Mouse (Mus musculus) layer of hippocampus, adult 8-10 months (tissue): ENCODE measurements at regions not wholly inside any gene's neighbourhood (a gene's known extent, or its start where the extent isn't known, plus 50 kb on each side); places are given as distances from the start of the nearest gene placed in this dataset.

ENCODE experiments used
- DNase-seq, 2 experiments: peaks; one replicate each; pipeline ENCODE4 v3.0.0; 2022; ENCODE audit warnings: low spot score in 2 of 2

DNA sequence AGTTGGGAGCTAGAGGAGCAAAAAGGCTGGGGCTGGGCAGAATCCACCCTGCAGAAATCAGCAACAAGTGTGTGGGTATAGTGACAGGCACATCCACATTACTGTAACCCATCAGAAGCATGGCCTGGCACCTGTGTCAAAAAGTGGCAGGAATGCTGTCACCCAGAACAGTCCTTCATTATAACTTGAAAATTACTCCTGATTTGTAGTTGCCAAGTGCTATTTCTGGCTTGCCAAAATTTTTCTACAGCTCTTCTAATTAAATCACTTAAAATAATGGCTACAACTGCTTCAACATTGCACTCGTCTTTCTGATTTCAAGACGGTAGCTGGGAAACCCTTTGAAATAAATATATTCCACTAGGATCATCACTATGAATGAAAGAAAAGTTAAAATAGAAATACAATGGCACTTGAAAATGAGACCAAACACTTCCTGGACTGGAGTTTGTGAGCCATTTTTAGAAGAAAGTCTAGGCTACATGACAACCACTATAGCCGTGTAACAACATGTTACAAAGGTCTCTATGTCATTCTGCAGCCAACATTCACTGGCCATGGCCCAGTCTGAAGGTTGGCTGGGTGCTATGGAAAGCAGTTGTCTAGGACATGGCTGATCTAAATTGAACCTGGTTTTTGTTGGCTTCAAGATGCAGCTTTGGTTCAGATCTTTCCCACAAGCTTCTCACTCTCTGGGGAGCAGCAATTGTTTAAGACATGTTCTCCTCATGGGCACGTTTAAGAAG lies 190.6 kb upstream of the Tapt1 start:
- DNase-seq, result no peak

DNA sequence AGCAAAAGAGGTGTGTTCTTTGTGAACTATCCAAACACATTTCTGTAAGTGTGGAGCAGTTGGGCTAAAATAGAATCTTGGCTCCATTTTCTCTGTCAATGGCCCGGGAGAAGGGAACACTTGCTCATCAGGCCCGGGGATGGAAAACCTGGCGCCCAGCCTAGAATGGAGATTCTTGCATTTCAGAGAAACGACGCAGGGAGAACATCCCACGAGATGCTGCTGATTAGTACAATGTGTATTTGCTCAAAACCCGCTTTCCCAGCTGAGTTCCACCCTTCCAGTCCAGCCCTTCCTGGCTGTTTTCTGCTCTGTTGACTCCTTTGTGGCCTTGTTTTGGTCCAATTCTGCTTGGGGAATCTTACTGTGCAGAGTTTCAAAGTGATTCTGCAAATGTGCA lies 188.0 kb upstream of the Tapt1 start:
- DNase-seq, result peak; percentile 79 to 89

DNA sequence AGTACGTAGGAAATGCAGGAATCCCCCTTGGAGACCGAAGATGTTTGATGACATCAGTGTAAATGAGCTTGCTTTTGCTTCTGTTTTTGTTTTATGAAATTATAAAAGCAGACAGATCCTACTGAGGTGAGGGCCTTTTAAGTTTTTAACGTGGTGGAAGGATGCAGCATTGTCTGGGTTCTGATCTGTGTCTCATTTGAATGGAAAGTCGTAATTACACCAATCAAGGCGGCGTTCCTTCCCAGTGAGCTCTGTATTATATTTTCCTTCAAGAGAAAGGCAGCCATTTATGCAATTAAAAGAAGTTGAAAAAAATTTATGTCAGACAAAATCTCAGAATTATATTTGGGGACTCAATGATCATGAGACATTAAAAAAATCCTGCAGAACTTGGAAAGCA lies 176.9 kb upstream of the Tapt1 start:
- no peak for DNase-seq

DNA sequence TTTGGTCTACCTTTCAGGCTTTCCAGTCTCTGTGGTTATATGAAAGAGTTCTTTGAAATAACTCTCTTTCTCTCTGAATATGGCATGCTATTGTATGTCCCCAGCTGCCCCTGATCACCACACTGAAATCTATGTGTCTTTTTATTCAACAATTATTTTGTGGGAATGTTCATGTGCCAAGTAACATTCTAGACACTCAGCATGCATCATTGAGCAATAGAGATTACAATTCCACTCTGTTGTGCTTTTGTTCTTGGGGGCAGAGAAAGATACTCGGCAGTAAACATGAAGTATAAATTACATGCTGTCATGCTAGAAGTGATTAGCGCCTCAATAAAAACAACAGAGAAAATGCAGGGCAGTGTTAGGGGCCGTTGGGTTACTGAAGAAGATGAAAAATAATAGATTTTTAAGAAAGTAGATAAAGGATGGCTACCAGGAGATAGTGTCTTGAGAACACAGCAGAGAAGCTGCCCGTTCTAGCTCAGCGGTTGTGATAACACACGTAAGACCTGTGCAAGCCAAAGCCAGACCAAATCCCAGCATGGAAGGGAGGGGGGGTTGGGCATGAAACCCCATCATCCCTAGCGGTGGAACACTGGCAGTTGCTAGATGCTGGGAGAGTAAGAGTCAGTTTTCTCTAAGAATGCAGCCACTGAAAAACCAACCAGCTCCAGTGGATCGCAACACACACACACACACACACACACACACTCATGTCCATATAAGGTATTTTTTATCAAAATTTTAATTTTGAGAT lies 174.3 kb upstream of the Tapt1 start:
- no peak for DNase-seq

DNA sequence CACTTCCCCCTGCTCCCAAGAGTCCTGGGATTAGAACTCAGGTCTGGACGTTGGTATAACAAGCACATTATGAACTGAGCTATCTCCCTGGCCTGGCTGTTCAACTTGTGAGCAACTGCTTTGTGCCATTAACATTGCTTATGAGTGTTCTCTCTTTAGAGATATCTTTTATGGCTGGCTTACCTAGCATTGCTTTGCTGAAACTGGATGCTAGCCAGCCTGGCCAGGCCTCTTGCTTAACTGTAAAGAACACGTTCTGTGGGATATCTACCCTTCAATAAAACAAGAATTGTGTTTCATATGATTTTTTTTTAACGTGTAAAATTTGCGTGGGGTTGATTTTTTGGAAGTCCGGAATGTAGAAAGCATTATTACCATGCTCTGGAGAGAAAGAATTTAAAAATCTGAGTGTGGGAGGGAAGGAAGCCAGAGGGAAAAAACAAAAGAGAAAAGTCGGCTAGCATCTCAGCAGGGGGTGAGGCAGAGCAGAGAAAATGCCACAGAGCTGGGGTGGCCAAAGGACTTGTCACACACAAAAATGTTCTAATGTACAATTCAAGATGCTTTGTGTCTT lies 160.9 kb upstream of the Tapt1 start:
- no peak for DNase-seq

DNA sequence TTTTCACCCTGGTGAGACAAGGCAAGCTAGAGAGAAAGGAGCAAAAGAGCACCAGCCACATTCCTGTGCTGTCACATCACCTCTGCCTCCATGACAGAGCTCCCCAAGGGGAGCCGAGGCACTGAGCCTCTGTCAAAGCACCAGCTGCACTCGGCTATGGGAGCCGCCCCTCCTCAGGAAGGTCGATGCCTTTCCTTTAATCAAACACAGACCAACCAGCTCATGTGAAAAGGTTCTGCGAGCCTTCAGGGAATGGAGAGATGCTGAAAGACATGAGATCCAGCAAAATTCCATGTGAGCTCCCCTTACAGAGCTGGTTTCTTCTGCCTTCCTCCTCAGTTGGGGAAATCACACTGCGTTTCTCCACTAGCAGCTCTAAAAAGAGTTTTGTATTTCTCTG lies 159.8 kb upstream of the Tapt1 start:
- no peak for DNase-seq

DNA sequence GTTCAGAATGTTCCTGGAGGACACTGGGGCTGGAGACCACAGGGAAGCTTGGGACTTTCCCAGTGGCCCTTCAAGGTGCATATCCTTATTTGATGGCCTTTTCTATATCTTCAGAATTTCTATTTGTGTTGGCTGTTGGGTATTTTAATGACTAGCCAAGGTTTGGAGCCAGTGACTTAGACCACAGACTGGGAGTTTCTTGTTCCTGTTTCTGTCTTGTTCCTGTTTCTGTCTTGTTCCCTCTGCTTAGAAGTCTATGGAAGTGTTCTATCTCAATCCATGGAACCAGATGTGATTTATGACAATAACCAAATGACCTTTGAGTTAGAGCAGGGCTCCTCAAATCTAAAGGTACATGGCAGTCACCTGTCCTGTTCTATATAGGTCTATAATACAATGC lies 156.6 kb upstream of the Tapt1 start:
- no peak for DNase-seq

DNA sequence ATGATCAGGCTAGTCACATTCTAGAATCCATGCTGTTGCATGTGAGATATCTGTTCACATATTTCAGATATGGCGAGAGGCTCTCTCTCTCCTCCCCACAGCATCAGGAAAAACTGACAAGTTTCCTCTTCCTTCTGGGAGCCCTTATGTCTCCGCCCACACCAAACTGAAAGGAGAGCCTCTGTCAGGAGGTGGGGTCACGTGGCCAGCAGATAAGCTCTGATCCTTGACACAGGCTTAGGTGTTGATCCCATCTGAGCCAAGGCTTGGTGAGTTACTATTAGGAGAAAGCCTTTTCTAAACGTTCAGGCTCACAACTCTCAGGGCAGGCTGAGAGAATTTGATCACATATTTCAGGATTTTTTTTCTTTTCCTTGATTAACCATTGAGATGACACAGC lies 143.6 kb upstream of the Tapt1 start:
- peak in 1 of 2 experiments; percentile 6 for DNase-seq

DNA sequence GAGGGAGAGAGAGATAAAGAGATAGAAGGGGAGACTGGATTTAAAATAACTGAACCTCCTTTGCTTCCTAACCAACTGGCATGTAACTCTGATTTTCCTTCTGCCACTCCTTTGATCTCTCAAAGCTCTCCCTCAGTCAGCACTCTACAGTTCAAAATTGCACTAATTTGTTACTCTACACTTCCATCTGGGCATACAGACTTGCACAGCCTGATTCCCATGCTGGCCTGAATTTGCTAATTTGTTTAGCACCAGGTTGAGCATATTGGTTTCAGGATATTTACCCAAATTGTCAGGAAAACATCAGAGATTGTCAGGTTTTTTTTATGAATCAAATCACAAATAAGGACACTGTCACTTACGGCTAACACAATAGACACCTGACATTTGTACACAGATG lies 125.9 kb upstream of the Tapt1 start:
- peak in 1 of 2 experiments; percentile 6 for DNase-seq

DNA sequence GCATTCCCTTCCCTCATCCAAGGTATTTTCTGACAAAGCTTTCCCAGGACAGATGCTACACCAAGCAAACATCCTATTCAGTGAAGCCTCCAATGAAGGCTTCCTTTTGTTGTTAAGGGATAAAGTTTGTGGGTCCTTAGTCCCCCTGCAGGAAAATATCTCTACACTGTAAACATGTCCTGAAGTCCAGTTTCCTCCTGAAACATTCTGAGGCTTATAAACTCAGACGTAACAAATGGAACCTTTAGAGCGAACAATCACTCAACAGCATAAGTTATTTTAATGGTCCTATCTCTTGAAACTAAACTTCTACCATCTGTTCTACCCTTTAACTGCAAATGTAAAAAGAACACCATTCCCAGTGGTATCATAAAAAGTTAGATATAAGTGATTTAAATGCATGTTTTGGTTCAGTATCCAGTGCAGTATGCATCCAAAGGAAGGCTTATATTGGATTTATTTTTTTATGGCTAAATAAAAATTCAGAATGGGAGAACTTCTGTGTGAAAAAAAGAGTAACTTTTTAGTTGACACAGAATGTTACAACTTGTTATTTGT lies 115.1 kb upstream of the Tapt1 start:
- DNase-seq, result no peak

DNA sequence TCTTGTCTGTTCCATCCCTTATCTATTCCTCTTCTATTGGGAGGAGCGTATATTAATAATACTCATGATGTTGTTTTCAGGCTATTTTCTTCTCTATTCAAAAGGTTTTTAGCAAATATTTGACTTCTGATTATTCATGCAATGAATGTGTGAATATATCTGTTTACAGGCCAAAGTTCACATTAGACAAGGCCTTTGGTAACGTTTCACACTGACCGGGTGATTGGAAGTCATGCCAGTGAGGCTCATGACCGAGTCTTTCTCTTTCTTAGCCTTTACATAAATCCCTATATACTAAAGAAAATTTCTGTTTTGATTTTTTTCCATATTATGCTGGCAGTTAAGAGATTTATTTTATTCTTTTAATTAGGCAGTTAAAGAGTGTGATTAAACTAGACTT lies 112.2 kb upstream of the Tapt1 start:
- no peak for DNase-seq

DNA sequence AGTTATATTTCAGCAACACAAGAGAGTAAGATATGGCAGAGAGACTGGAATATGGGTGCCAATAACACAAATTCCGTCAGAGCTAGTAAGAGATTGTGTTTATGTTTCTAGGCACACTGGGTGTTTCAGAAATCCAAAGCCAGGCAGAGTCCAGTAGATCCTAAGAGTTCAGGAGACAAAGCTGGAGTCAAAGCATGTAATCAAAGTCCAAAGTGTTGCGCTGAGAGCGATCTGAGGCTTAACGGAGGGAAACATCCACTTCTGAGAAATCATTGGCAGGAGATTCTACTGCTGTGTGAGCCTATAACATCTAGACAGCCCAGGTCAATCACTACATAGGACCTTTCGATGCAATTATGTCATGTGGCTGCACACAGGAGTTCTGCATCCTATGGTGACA lies 109.3 kb upstream of the Tapt1 start:
- no peak for DNase-seq

DNA sequence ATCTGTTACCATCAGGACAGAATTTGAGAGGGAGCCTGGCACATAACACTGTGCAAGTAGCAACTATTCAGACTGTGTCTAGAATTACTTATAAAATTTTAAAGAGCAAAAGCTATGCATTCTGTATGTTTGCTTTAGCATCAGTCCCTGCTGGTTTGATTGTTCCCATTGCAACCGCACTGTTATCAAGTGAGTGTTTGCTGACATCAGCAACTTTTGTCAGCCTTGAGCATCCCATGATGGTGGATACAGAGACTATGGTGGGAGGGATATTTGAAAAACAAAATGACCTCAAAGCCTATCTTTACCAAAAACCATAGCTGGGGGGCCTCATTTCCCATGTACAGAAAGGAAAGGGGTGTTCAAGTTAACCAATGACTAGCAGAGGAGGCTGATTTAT lies 93.2 kb upstream of the Tapt1 start:
- no peak for DNase-seq

DNA sequence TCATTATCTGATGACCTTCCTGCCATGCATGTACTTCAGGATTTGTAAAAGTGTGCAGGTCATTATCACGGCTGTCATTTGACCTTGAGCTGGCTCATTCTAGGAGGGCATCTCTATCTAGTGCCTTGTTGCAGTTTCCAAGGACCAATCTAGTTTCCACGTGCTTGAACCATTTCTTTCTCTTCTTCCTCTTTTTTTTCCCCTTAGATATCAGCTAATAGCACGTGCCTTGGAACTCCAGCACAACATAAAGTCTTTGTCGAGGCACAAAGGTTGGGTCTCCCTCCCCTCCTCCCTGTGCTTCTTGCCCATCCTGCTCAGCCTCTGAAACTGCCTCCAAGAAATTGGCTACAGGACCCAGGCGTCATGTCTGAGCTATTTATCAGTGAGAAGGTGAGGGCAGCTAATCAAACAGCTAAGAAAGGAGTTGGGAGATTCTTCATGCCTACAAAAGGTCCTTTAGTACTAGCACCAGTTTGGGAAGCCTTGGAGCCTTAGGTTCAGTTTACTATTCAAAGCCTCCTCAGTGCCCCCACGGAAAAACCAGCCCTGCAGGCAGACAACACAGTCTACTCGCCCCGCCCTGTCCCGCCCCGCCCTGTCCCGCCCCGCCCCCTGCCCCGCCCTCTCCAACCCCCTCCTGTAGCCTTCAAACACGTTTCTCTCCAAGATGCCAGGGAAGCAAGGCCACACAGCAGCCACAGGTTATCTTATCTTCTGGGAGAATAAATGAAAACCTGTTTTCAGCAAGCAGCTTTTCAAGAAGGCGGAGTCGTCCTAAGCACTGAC lies 80.5 kb upstream of the Tapt1 start:
- no peak for DNase-seq

DNA sequence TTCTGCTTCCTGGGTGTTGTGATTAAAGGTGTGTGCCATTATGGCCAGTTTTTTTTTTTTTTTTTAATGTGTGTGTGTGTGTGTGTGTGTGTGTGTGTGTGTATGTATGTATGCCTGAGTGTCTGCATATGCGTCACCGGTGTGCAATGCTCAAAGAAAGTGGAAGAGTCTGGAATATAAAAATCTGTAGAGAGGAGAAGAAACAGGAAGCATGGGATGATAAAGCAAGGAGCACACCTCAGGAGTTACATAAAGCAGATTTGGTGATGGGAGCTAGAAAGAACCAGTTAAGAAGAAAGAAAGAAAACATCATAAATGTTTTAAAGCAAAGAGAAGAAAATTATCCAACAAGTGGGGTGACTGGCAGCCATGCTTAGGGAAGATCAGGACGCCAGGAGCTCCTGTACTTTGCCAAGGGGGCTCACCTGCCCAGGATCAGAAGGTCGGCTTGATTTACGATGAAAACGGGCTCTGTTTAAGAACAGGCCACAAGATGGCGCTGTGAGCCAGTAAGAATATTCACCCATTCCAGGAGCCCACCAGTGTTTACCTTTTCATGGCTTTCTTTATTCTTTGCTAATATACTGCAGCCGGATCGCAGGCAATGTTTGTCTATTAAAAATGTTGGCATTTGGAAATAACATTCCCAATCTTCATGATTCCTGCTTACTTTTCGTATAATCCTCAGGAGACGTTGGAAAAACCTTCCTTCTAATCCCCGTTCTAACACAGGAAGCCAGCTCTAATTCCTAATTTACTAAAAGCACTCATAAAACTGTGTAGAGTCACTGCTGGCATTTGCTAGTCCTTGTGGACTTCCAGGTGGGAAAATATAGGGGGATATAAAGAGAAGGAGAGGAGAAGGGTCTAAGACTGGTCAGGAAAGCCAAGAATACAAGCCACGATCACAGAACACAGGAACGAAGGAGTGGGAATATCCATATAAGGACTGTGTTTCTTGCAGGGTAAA lies 77.7 kb upstream of the Tapt1 start:
- DNase-seq, result peak; percentile 41 to 81

DNA sequence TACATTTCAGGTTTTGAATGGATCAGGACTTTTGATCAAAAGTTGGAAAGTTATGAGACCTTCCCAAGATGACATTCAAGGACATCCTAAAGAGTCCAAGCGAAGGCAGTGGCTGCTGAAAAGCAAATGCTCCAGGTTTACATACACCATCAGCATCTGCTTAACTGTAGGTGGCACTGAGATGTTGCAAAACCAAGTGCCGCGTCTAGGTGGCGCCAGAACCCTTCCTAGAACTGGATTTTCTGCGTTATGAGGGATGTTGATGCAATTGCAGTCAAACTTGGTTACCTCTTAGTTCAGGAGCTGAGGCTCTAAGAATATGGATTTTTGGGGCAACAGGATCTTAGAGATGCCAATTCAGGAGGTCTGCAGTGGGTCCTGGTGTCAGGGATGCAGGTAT lies 58.0 kb upstream of the Tapt1 start:
- DNase-seq, result peak; percentile 65 to 94
